Mouse (Mus musculus): ENCODE measurements around the gene Brd7. TPM values are rescaled to one million over a fixed set of nuclear protein-coding genes. Genes with fewer than 3 reads are reported as not detected.
A peak's percentile ranks its signal among the peaks of the same experiment; 100 is the strongest.

The Brd7 gene
- total and polyA plus RNA-seq, 3 experiments, result 31.9 to 106 (median 46.3) TPM

DNA sequence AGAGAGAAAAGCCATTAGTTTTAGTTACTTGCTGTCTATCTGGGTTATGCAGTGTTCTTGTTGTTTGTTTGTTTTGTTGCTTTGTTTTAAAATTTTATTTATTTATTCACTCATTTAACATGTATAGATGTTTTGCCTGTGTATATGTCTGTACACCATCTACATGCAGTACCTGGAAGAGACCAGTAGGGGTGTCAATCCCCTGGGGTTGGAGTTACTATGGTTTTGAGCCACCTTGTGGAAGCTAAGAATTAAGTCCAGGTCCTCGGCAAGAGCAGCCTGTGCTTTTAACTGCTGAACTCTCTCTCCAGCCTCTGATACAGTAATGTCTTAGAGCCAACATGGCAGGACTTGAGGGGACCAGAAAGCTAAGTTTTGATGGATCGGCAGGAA lies 21.2 kb upstream of the Brd7 start:
- TF ChIP-seq RCOR1 (conservative IDR thresholded peaks at IDR 0.05; ENCODE audit: low read depth, low read length), result no peak
- TF ChIP-seq ETS1 (conservative IDR thresholded peaks at IDR 0.05; ENCODE audit: low read depth, low read length), result no peak
- no peak for TF ChIP-seq ZC3H11A (IDR thresholded peaks at IDR 0.05; ENCODE audit: low read depth, low read length)
- TF ChIP-seq ELF1 (IDR thresholded peaks at IDR 0.05; ENCODE audit: low read depth, low read length), result no peak
- no peak for TF ChIP-seq ZNF384 (IDR thresholded peaks at IDR 0.05; ENCODE audit: low read depth, low read length)
- no peak for TF ChIP-seq IRF4 (IDR thresholded peaks at IDR 0.05; ENCODE audit: low read depth, low read length)
- no peak for TF ChIP-seq TBP (conservative IDR thresholded peaks at IDR 0.05; ENCODE audit: low read depth, low read length)
- TF ChIP-seq CTCF (conservative IDR thresholded peaks at IDR 0.05 in 1 of 2, IDR thresholded peaks at IDR 0.05 in 1 of 2; ENCODE audit: low read depth in 2 of 2, low read length in 2 of 2), result peak; percentile 48 to 80
- TF ChIP-seq SMC3 (IDR thresholded peaks at IDR 0.05; ENCODE audit: low read depth, low read length), result peak; percentile 14; the same call in 1 of the 2 replicates
- TF ChIP-seq TCF12 (IDR thresholded peaks at IDR 0.05; ENCODE audit: low read depth, low read length), result no peak
- TF ChIP-seq SIN3A (IDR thresholded peaks at IDR 0.05; ENCODE audit: low read length), result no peak
- no peak; the same call in none of the 2 replicates for TF ChIP-seq RAD21 (IDR thresholded peaks at IDR 0.05; ENCODE audit: low read depth, low read length)
- peak; percentile 39 for DNase-seq (ENCODE audit: extremely low read depth)
- Histone ChIP-seq H3K9me3 (replicated peaks; ENCODE audit: low read length) (no peaks in the 10 kb centered on the region), H3K4me2 (ENCODE audit: insufficient read depth, low read depth, poor library complexity, severe bottlenecking) (no peak overlapping the region), H3K79me2 (replicated peaks; ENCODE audit: control insufficient read depth, extremely low read depth, insufficient read depth, poor library complexity, severe bottlenecking) (no peaks in the 10 kb centered on the region), H3K9ac (ENCODE audit: insufficient read depth, low read depth) (no peak overlapping the region), H3K27me3 (replicated peaks) (peaks cover 2% of the 10 kb centered on the region), H3K27ac (ENCODE audit: insufficient read depth, low read depth) (no peak overlapping the region), H3K4me3 (replicated peaks in 1 of 3; ENCODE audit: low read depth in 2 of 3, low read length in 2 of 3, poor library complexity in 1 of 3) (no peak overlapping the region), H3K4me1 (ENCODE audit: control insufficient read depth in 1 of 2, insufficient read depth in 2 of 2) (peaks cover 0 to 5% of the 10 kb centered on the region in 2 experiments; a peak in 2 of 4 replicates), H3K36me3 (replicated peaks in 1 of 2; ENCODE audit: control insufficient read depth in 1 of 2, insufficient read depth in 1 of 2, low read length in 1 of 2) (no peaks in the 10 kb centered on the region)
- dilution Hi-C loops (cut with MboI; ENCODE audit: extremely low pct_ligation_motif_present, extremely low pct_unique_long_range_greater_than_20kb, low sequenced_read_pairs) (no loop called here), in situ Hi-C loops (cut with MboI; ENCODE audit: low pct_ligation_motif_present, low pct_unique_long_range_greater_than_20kb, low sequenced_read_pairs) (loop anchor here (10.0 kb wide), 1 partner anchor 132 kb away; no protein-coding TSS in a partner anchor)

GRCm38 (mm10) chr8:88382311-88383163 lies 20.5 kb upstream of the Brd7 start:
- H3K9ac ChIP-seq (ENCODE audit: insufficient read depth, low read depth), result no peak overlapping the region
- DNase-seq (ENCODE audit: extremely low read depth), result no peak
- no peak overlapping the region for H3K4me3 ChIP-seq (replicated peaks in 1 of 3; ENCODE audit: low read depth in 2 of 3, low read length in 2 of 3, poor library complexity in 1 of 3)
- TF ChIP-seq MAX (IDR thresholded peaks at IDR 0.05; ENCODE audit: low read length) (no peak), USF1 (IDR thresholded peaks at IDR 0.05; ENCODE audit: low read depth, low read length) (no peak), ZNF384 (IDR thresholded peaks at IDR 0.05; ENCODE audit: low read depth, low read length) (no peak), JUND (conservative IDR thresholded peaks at IDR 0.05; ENCODE audit: low read depth, low read length) (no peak), MXI1 (IDR thresholded peaks at IDR 0.05; ENCODE audit: low read depth, low read length) (no peak), ETS1 (conservative IDR thresholded peaks at IDR 0.05; ENCODE audit: low read depth, low read length) (no peak), POLR2A (IDR thresholded peaks at IDR 0.05; ENCODE audit: low read depth, low read length) (no peak), E2F4 (IDR thresholded peaks at IDR 0.05; ENCODE audit: insufficient replicate concordance, low read depth, low read length) (no peak), SMC3 (IDR thresholded peaks at IDR 0.05; ENCODE audit: low read depth, low read length) (no peak), MYC (IDR thresholded peaks at IDR 0.05; ENCODE audit: low read depth, low read length) (no peak)
- H3K79me2 ChIP-seq (replicated peaks; ENCODE audit: control insufficient read depth, extremely low read depth, insufficient read depth, poor library complexity, severe bottlenecking), result no peaks in the 10 kb centered on the region
- H3K27ac ChIP-seq (ENCODE audit: insufficient read depth, low read depth), result no peak overlapping the region
- H3K9me3 ChIP-seq (replicated peaks; ENCODE audit: low read length), result no peaks in the 10 kb centered on the region
- peaks cover 2% of the 10 kb centered on the region for H3K27me3 ChIP-seq (replicated peaks)
- H3K4me2 ChIP-seq (ENCODE audit: insufficient read depth, low read depth, poor library complexity, severe bottlenecking), result no peak overlapping the region
- peaks cover 0 to 5% of the 10 kb centered on the region in 2 experiments; a peak in 2 of 4 replicates for H3K4me1 ChIP-seq (ENCODE audit: control insufficient read depth in 1 of 2, insufficient read depth in 2 of 2)
- no peaks in the 10 kb centered on the region for H3K36me3 ChIP-seq (replicated peaks in 1 of 2; ENCODE audit: control insufficient read depth in 1 of 2, insufficient read depth in 1 of 2, low read length in 1 of 2)
- in situ Hi-C loops (cut with MboI; ENCODE audit: low pct_ligation_motif_present, low pct_unique_long_range_greater_than_20kb, low sequenced_read_pairs) (loop anchor here (10.0 kb wide), 1 partner anchor 132 kb away; no protein-coding TSS in a partner anchor), dilution Hi-C loops (cut with MboI; ENCODE audit: extremely low pct_ligation_motif_present, extremely low pct_unique_long_range_greater_than_20kb, low sequenced_read_pairs) (no loop called here)
